Comparison of ENCODE assay signal across 9 mouse cellular contexts in the genomic region with DNA sequence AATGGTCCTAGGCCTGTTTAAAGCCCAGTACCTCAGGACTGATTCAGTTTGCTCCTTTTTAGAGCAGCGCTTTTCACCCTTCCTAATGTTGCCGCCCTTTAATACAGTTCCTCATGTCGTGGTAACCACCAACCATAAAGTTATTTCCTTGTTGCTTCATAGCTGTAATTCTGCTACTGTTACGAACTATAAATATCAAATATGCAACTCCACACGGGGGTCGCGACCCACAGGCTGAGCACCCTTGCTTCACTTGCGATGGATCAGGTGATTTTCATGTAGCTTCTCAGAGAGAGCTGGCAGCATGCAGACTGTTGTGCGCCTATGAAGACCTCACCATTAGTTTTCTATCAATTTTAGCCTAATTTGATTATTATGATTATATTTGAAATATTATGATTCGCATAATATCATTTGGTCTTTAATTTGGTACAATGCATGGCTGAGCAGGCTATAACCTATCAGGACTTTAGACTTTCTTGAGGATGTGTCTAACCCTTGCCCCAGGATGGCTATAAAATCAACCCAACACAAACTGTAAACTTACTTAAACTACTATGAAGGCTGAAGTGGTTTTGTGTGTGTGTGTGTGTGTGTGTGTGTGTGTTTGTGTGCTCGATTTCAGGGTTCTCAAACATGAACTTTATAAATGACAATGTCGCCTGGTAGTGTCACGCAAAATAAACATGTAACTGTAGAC. TPM values are rescaled to one million over a fixed set of nuclear protein-coding genes. Genes with fewer than 3 reads are reported as not detected.
DNase-seq lines count a peak whose midpoint lies in the region; ATAC-seq lines count a peak whose summit lies in the region.
"Had no signal": no experiment of that assay in that cellular context is flagged by ENCODE, and none has a peak within 500 bp of the region (broad histone marks: within the 10 kb centered on the region; RNA-seq: fewer than 3 reads in every experiment).

No protein-coding gene starts in this region.

- no peak for DNase-seq in heart, embryonic 10.5 days (ENCODE audit: low spot score)
- no peak for DNase-seq in heart, postnatal 36 days
- DNase-seq in hindbrain, embryonic 11.5 days (ENCODE audit: low spot score), result no peak
- no peak for DNase-seq in adrenal gland, postnatal 14 days
- no peak for DNase-seq in frontal cortex, postnatal 36 days (ENCODE audit: low spot score in 2 of 2)
- no peak for DNase-seq in frontal cortex, postnatal 10 days (ENCODE audit: low spot score in 2 of 2)

- peak overlapping the region; percentile 91 for H3K4me2 ChIP-seq in hindbrain, embryonic 11.5 days (replicated peaks; ENCODE audit: low read depth, low read length)

- no peak overlapping the region for H3K9ac ChIP-seq in hindbrain, embryonic 11.5 days (ENCODE audit: low read depth, low read length)

- peak; percentile 12; the same call in 1 of the 2 replicates for ATAC-seq in hindbrain, embryonic 11.5 days (ENCODE audit: low FRiP score)
- ATAC-seq in megakaryocyte, adult 5-6 weeks (ENCODE audit: poor library complexity, severe bottlenecking), result peak; percentile 38; the same call in 1 of the 2 replicates

- no peaks in the 10 kb centered on the region for H3K9me3 ChIP-seq in heart, embryonic 10.5 days
- H3K9me3 ChIP-seq in hindbrain, embryonic 11.5 days (ENCODE audit: control insufficient read depth, low read length), result no peaks in the 10 kb centered on the region
- H3K9me3 ChIP-seq: megakaryocyte, embryonic 14.5 days had no signal

- no peak overlapping the region for H3K27ac ChIP-seq in heart, embryonic 10.5 days
- H3K27ac ChIP-seq in brown adipose tissue, adult 24 weeks (replicated peaks; ENCODE audit: low read depth, low read length), result peak overlapping the region; percentile 97
- no peak overlapping the region for H3K27ac ChIP-seq in hindbrain, embryonic 11.5 days (ENCODE audit: low read depth, low read length)

- H3K36me3 ChIP-seq in heart, embryonic 10.5 days, result peaks cover 5% of the 10 kb centered on the region; the same call in 1 of the 2 replicates
- H3K36me3 ChIP-seq in hindbrain, embryonic 11.5 days (ENCODE audit: control insufficient read depth, insufficient read depth, low read length), result no peaks in the 10 kb centered on the region

- H3K27me3 ChIP-seq in heart, embryonic 10.5 days (ENCODE audit: insufficient read depth, poor library complexity, severe bottlenecking), result no peaks in the 10 kb centered on the region
- no peaks in the 10 kb centered on the region for H3K27me3 ChIP-seq in hindbrain, embryonic 11.5 days (ENCODE audit: control insufficient read depth, insufficient read depth, low read length)

- intact Hi-C loops in heart, postnatal 36 days (cut with DNase I), result no loop called here

- peaks cover 7% of the 10 kb centered on the region; the same call in 1 of the 2 replicates for H3K4me1 ChIP-seq in heart, embryonic 10.5 days
- H3K4me1 ChIP-seq in brown adipose tissue, adult 24 weeks (ENCODE audit: control insufficient read depth, insufficient read depth, insufficient read length, low read length), result no peaks in the 10 kb centered on the region
- no peaks in the 10 kb centered on the region for H3K4me1 ChIP-seq in hindbrain, embryonic 11.5 days (replicated peaks; ENCODE audit: control insufficient read depth, insufficient read depth, low read length)

- peak overlapping the region; percentile 73 for H3K4me3 ChIP-seq in heart, embryonic 10.5 days
- H3K4me3 ChIP-seq in brown adipose tissue, adult 24 weeks (ENCODE audit: insufficient read depth, low read depth, low read length), result peak overlapping the region; percentile 94
- H3K4me3 ChIP-seq in hindbrain, embryonic 11.5 days (ENCODE audit: low read depth, low read length), result peak overlapping the region; percentile 78

- WGBS in heart, embryonic 10.5 days, result 80% methylated on average over 13 of the region's 13 CpGs
- WGBS in hindbrain, embryonic 11.5 days, result 83% methylated on average over 13 of the region's 13 CpGs

RNA-seq across cellular contexts. Expression of gene B4galt4, which starts 0.7 kb away (rescaled TPM):
- 28.5 and 34.6 TPM in 2 replicates for polyA plus RNA-seq in heart, embryonic 10.5 days (2016; fragmentation: Nextera tagmentation; extraction: Ambion mirVana)
- 10 to 100 TPM; 10.1 to 11.9 TPM for total RNA-seq in heart, postnatal 36 days (2021)
- 2.4 and 3.5 TPM in 2 replicates for polyA plus RNA-seq in brown adipose tissue, adult 24 weeks (2012; ENCODE audit: insufficient read depth, insufficient read length, missing spikeins)
- polyA plus RNA-seq in hindbrain, embryonic 11.5 days (2014; fragmentation: Nextera tagmentation; extraction: Ambion mirVana), result 26.4 and 31.1 TPM in 2 replicates
- total RNA-seq in megakaryocyte, adult 5-6 weeks (2015), result 12.2 and 20.8 TPM in 2 replicates
- total RNA-seq in megakaryocyte, adult 5-6 weeks (2017), result 21.4 and 26.2 TPM in 2 replicates
- 12.9 and 15.2 TPM in 2 replicates for total RNA-seq in adrenal gland, postnatal 14 days (2021)

RNA-seq across cellular contexts. Expression of gene Arhgap31, which starts 28.3 kb away (rescaled TPM):
- 27.7 and 37.4 TPM in 2 replicates for polyA plus RNA-seq in heart, embryonic 10.5 days (2016; fragmentation: Nextera tagmentation; extraction: Ambion mirVana)
- total RNA-seq in heart, postnatal 36 days (2021), result 10 to 100 TPM; 37.4 to 43.5 TPM
- 7.5 and 9.7 TPM in 2 replicates for polyA plus RNA-seq in brown adipose tissue, adult 24 weeks (2012; ENCODE audit: insufficient read depth, insufficient read length, missing spikeins)
- polyA plus RNA-seq in hindbrain, embryonic 11.5 days (2014; fragmentation: Nextera tagmentation; extraction: Ambion mirVana), result 7.3 and 9.0 TPM in 2 replicates
- 20.4 and 21.4 TPM in 2 replicates for total RNA-seq in megakaryocyte, adult 5-6 weeks (2015)
- 10.0 and 14.6 TPM in 2 replicates for total RNA-seq in megakaryocyte, adult 5-6 weeks (2017)
- total RNA-seq in adrenal gland, postnatal 14 days (2021), result 34.8 and 37.5 TPM in 2 replicates

RNA-seq across cellular contexts. Expression of gene Upk1b, which starts 58.8 kb away (rescaled TPM):
- 40.6 and 43.0 TPM in 2 replicates for polyA plus RNA-seq in heart, embryonic 10.5 days (2016; fragmentation: Nextera tagmentation; extraction: Ambion mirVana)
- total RNA-seq in heart, postnatal 36 days (2021), result 1 to 10 TPM; 3.1 to 5.9 TPM
- polyA plus RNA-seq in brown adipose tissue, adult 24 weeks (2012; ENCODE audit: insufficient read depth, insufficient read length, missing spikeins), result not detected in 2 replicates
- polyA plus RNA-seq in hindbrain, embryonic 11.5 days (2014; fragmentation: Nextera tagmentation; extraction: Ambion mirVana), result 2.0 and 4.6 TPM in 2 replicates
- total RNA-seq in megakaryocyte, adult 5-6 weeks (2015), result 1.0 and 1.3 TPM in 2 replicates
- 1.2 and 1.7 TPM in 2 replicates for total RNA-seq in megakaryocyte, adult 5-6 weeks (2017)
- total RNA-seq in adrenal gland, postnatal 14 days (2021), result 3.3 and 3.7 TPM in 2 replicates
